Mouse (Mus musculus) spleen, adult 18-20 months (tissue): Measurements from ENCODE around the gene Ctsk.

ENCODE experiments used
- DNase-seq, 2 experiments: peaks; one replicate each; pipeline ENCODE4 v3.0.0; 2022; ENCODE audit warnings: mixed read lengths in 2 of 2

The Ctsk gene

GRCm38 (mm10) chr3:95499024-95499423 lies at the start of gene Ctsk:
Gene Ctsk (plus strand): TSS chr3:95499256.
- no peak for DNase-seq

DNA sequence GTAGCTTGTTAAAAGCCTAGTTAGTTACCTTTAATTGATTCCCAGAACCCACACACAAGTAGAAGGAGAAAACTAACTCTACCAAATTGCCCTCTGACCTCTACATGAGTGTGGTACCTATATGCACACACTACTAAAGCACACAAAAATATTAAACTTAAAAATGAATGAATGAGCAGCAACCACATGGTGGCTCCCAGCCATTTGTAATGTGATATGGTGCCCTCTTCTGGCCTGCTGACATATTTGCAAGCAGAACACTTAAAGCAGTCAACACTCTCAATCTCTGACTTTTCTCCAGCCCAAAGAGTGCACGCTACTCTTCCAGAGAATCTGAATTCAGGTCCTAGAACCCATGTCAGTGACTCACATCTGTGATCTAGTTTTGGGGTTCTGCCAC lies 48.6 kb upstream of the Ctsk start:
- DNase-seq = peak in 1 of 2 experiments; percentile 44

DNA sequence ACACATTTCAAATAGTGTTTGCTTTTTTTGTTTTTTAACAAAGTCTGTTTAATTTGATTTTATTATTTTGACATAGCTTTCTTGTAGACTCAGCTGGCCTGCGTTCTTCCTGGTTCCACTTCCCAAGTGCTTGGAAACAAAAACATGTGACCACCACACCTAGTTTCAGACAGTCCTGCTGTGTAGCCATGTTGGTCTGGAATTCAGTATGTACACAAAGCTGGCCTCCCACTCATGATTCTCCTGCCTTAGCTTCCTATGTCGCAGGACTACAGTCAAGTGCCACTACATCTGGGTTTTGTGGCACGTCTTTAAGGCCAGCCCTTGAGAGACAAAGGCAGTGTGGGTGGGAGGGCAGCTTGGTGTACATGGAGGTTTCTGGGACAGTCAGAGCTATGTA lies 48.1 kb upstream of the Ctsk start:
- DNase-seq = no peak

- DNase-seq = no peak
These were observed 42.7 kb upstream of the Ctsk start for GRCm38 (mm10) chr3:95456367-95456766.

DNA sequence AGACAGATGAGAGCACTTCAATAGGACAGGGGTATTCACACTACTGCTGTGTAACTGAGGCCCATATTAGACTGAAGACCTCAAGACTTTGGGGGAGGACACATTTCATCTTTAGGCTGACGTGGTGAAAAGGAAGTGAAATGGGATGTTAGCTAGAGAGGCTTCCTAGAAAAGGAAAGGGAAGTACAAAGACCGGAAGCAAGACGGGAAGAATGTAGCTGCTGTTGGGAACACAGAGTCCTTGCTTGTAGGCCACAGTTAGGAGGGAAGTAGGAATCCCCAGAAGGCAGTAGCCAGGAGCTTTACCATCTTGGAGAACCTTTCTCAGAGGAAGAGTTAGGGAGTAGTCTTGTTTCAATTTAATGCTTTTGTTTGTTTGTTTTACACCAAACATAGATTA lies 41.3 kb upstream of the Ctsk start:
- DNase-seq = no peak

DNA sequence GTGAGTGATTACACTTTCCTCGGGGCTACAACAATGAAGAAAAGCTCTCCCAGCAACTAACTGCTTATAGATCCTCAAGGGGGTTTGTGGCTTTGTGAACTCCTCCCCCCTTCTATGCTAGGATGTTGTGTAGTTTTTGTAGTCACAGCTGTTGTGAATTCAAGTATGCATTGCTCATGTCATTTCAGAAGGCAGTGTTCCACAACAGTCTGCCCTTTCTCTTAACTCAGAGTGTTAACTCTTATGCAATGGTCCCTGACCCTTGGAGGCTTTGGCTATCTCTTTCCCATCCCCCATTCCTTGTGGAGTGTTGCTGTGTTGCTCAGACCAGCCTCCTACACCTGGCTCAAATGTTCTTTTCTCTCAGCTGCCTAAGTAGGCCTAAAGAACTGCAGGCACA lies 39.7 kb upstream of the Ctsk start:
- no peak for DNase-seq

DNA sequence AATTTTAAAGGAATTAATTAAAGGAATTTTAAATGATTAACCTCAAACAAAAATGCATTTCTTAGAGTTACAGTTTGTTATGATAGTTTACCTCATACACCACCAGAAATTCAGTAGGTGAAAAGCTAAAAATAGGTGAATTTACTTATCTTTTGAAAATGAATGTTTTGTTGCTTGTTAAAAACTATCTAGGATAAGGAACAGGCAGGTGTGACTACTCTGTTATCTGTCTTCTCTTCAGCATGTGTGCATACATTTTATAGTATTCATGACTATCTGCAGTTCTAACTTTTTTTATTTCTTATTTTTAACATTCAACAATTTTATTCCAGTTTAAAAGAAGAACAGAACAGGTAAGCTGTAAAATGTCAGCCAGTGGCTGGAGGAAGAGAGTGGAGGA lies 35.2 kb upstream of the Ctsk start:
- DNase-seq = no peak

- DNase-seq = no peak
These were observed 20.1 kb upstream of the Ctsk start for GRCm38 (mm10) chr3:95478966-95479365.

DNA sequence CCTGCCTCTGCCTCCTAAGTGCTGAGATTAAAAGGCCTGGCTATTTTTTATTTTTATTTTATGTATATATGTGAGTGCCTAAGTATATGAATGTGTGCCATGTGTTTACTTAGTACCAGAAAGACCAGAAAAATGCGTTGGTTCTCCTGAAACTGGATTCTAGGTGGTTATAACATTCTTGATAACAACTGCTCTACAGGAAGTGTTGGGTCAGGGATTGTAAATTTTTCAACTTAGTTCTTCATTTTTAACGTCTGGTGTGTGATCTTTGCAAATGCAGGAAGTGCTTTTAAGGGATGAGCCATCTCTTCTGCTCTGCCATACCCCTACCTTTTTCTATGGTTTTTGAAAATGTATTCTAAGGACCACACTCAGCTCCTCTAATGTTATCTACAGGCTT lies 12.6 kb upstream of the Ctsk start:
- no peak for DNase-seq

- DNase-seq = no peak
These were observed 10.4 kb upstream of the Ctsk start for GRCm38 (mm10) chr3:95488679-95489078.

DNA sequence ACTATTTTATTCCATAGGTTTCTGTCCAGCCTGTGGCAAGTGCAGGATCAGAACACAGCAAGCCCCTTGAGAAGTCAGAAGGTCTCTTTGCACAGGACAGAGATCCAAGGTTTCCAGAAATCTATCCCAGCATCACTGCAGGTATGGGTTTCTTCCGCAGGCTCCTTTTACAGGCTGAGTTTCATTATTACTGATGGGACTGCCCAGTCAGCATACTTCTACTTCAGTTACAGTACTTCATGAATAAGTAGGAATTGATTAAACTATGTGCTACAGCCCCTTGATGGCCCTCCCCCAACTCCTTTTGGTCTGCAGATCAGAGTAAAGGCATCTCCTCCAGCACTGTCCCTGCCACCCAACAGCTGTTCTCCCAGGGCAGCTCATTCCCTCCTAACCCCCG lies 8.8 kb upstream of the Ctsk start:
- no peak for DNase-seq

DNA sequence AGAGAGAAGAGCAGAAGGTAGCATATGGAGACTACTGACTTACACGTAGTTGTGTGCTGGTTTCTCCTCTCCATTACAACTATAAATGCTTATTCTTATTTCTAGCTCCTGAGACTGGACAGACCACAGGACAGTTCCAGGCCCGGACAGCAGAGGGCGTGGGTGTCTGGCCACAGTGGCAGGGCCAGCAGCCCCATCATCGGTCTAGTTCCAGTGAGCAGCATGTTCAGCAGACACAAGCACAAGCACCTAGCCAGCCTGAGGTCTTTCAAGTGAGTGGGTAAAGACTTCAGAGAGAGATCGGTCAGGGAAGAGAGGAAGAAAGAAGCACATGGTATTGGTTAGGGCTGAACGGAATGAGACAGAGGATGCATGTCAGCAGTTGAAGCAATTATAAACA lies 4.7 kb upstream of the Ctsk start:
- peak; percentile 25 to 69 for DNase-seq

DNA sequence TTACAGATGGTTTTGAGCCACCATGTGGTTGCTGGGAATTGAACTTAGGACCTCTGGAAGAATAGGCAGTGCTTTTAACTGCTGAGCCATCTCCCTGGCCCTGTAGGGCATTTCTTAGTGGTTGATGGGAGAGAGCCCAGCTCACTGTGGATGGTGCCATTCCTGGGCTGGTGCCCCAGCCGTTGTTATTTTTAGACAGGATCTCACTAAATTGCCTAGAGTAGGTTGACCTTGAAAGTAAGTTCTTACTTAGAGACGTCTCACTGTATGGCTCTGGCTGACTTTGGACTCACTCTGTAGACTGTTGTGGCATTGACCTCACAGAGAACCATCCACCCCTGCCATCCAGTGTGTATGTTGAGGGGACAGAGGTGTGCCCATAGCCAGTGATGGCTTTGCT lies 827 bp upstream of the Ctsk start:
- no peak for DNase-seq

- no peak for DNase-seq
These were observed 562 bp downstream of the Ctsk start for GRCm38 (mm10) chr3:95499496-95500140.

DNA sequence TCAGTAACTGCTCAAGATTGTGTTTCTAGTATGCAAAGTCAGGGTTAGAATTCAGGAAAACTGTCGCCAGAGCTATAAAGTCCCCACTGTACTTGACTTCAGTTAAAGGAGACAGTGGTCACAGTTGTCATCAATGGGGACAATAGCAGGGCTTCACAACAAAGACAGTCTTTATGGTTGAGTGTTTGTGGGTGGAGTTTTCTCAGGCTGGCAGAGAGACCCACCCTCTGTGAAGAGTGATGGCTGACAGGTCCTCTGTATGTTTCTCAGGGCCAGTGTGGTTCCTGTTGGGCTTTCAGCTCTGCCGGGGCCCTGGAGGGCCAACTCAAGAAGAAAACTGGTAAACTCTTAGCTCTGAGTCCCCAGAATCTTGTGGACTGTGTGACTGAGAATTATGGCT lies 3.3 kb downstream of the Ctsk start:
- DNase-seq = no peak

- no peak for DNase-seq
These were observed 10.3 kb downstream of the Ctsk start for GRCm38 (mm10) chr3:95509348-95509747.

GRCm38 (mm10) chr3:95511611-95512180 lies 12.6 kb downstream of the Ctsk start:
- DNase-seq = no peak

- DNase-seq = no peak
These were observed 17.6 kb downstream of the Ctsk start for GRCm38 (mm10) chr3:95516614-95517041.

DNA sequence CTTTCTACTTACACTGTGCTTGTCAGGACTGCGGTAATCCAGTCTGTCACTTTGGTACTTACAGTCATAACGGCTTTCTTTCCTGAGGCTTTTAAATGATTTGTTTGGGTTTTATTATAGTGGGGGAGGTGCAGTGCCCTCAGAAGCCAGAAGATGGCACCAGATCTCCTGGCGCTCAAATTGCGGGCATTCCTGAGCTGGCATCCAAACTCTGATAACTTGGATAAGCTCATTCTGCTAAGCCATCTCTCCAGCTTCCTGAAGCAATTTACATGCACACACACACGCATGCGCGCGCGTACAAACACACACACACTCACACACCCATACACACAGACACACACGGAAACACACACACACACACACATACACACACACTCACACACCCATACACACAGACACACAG lies 18.4 kb downstream of the Ctsk start:
- DNase-seq = peak in 1 of 2 experiments; percentile 68

DNA sequence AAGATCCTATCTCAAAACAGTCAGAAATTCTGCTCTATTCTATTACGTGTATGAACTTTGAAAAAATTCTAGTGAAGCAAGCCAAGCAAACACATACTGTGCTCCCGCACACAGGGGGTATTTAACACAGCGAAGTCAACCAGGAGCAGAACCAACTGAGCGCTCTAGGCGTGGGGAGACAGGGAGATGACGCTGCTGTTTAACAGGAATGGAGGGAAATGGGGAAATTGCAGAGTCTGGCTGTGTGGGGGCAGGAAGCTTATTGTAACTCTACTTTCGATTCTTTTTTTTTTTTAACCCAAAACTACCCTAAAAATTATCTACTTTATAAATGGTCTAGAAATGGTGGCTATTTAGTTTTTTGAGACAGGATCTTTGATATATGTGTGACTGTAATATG lies 19.8 kb downstream of the Ctsk start:
- DNase-seq = no peak

- DNase-seq = no peak
These were observed 20.3 kb downstream of the Ctsk start for GRCm38 (mm10) chr3:95519315-95519714.

- no peak for DNase-seq
These were observed 21.0 kb downstream of the Ctsk start for GRCm38 (mm10) chr3:95520100-95520499.

- DNase-seq = peak; percentile 43 to 45
These were observed 22.1 kb downstream of the Ctsk start for GRCm38 (mm10) chr3:95521168-95521567.

GRCm38 (mm10) chr3:95523662-95524061 lies 24.6 kb downstream of the Ctsk start:
- no peak for DNase-seq

- DNase-seq = no peak
These were observed 25.6 kb downstream of the Ctsk start for GRCm38 (mm10) chr3:95524673-95525072.
